Mouse (Mus musculus) mesoderm, embryonic 11.5 days (tissue): ENCODE data around the gene Aebp2.

ENCODE experiments used
- DNase-seq: peaks from one replicate; pipeline ENCODE4 v3.0.0-alpha.2; 2012; ENCODE audit warnings: low read depth, low spot score

The Aebp2 gene

GRCm38 (mm10) chr6:140606534-140606933, 15.9 kb upstream of the Aebp2 start:
- peak; percentile 23 for DNase-seq

GRCm38 (mm10) chr6:140608666-140609065, 13.8 kb upstream of the Aebp2 start:
- DNase-seq, result no peak

- DNase-seq, result no peak
Observed at GRCm38 (mm10) chr6:140609533-140609932, 12.9 kb upstream of the Aebp2 start.

- DNase-seq, result no peak
Observed at GRCm38 (mm10) chr6:140610117-140610516, 12.3 kb upstream of the Aebp2 start.

- DNase-seq, result no peak
Observed at GRCm38 (mm10) chr6:140611282-140611681, 11.2 kb upstream of the Aebp2 start.

- DNase-seq, result no peak
Observed at GRCm38 (mm10) chr6:140611893-140612473, 10.5 kb upstream of the Aebp2 start.

- no peak for DNase-seq
Observed at GRCm38 (mm10) chr6:140613822-140614221, 8.6 kb upstream of the Aebp2 start.

GRCm38 (mm10) chr6:140614711-140615110, 7.8 kb upstream of the Aebp2 start:
- DNase-seq, result no peak

GRCm38 (mm10) chr6:140620531-140621349, 1.7 kb upstream of the Aebp2 start:
- DNase-seq, result no peak

GRCm38 (mm10) chr6:140621622-140622021, 841 bp upstream of the Aebp2 start:
- DNase-seq, result no peak

- DNase-seq, result peak; percentile 96
Observed at GRCm38 (mm10) chr6:140623226-140624095, 998 bp downstream of the Aebp2 start.

GRCm38 (mm10) chr6:140624096-140625051, 1.9 kb downstream of the Aebp2 start:
- DNase-seq, result peak; percentile 54

- DNase-seq, result no peak
Observed at GRCm38 (mm10) chr6:140629176-140629859, 6.9 kb downstream of the Aebp2 start.

- no peak for DNase-seq
Observed at GRCm38 (mm10) chr6:140630306-140630705, 7.8 kb downstream of the Aebp2 start.

- DNase-seq, result no peak
Observed at GRCm38 (mm10) chr6:140633616-140634015, 11.2 kb downstream of the Aebp2 start.

GRCm38 (mm10) chr6:140636290-140636689, 13.8 kb downstream of the Aebp2 start:
- DNase-seq, result no peak

- DNase-seq, result no peak
Observed at GRCm38 (mm10) chr6:140642010-140642409, 19.5 kb downstream of the Aebp2 start.

GRCm38 (mm10) chr6:140642655-140643054, 20.2 kb downstream of the Aebp2 start:
- DNase-seq, result no peak

GRCm38 (mm10) chr6:140645931-140646330, 23.5 kb downstream of the Aebp2 start:
- DNase-seq, result no peak

- no peak for DNase-seq
Observed at GRCm38 (mm10) chr6:140646892-140647291, 24.4 kb downstream of the Aebp2 start.
